Mouse (Mus musculus): ENCODE results near the gene Gns.

The Gns gene

GRCm38 (mm10) chr10:121429089-121429488 is 64.2 kb downstream of the Gns start:
- no peak for DNase-seq (ENCODE audit: extremely low spot score, low read depth, low spot score)

DNA sequence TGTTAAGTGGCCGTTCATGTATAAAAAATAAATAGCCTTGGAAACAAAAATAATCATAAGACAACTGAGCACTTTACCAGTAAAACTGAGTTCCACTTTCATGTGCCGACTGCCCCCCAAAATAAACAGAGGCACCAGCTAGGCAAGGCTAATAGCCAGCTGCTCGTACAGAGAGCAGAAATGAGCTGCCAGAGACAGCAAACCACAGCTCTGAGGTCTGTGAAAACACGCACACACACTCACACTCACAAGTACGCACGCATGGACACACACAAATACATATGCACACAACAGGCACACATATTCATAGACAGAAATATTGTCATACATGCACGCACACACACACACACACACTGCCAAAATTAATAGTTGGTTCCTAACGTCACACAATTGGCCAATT is 64.7 kb downstream of the Gns start:
- DNase-seq (ENCODE audit: extremely low spot score, low read depth, low spot score) = no peak

- DNase-seq (ENCODE audit: extremely low spot score, low read depth, low spot score) = no peak
Observed at GRCm38 (mm10) chr10:121429981-121430682, 65.2 kb downstream of the Gns start.

- no peak for DNase-seq (ENCODE audit: extremely low spot score, low read depth, low spot score)
Observed at GRCm38 (mm10) chr10:121430764-121431540, 66.1 kb downstream of the Gns start.

- DNase-seq (ENCODE audit: extremely low spot score, low read depth, low spot score) = no peak
Observed at GRCm38 (mm10) chr10:121432041-121432634, 67.2 kb downstream of the Gns start.

DNA sequence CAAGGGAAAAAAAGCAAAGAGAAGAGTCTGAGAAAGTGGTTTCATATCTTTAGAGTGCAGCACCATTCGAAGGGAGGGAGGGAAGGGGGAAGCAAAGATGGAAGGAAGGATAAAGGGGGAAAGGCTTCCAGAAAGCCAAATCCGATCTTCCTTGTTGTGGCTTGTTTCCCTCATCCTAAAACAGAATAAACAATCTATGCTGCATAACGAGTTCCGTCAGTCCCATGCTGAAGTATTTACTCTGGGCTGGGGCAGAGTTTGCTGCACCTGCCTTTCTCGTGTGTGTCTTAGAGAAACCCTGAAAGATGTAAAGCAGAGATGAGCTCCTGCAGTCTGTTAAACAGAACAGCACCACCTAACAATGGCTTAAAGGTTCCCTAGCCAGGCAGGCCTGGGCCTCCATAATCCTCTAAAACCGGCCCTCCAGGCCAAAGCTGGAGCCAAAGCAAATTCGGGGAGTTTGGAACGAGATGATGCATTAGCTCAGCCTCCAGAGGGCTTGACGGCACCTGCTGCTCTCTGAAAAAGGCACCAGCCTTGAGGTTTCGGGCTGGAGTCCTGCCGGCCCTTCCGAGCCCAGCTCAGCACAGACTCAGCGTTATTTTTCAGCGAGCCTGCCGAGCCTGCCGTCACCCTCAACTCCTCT is 67.9 kb downstream of the Gns start:
- no peak for DNase-seq (ENCODE audit: extremely low spot score, low read depth, low spot score)

DNA sequence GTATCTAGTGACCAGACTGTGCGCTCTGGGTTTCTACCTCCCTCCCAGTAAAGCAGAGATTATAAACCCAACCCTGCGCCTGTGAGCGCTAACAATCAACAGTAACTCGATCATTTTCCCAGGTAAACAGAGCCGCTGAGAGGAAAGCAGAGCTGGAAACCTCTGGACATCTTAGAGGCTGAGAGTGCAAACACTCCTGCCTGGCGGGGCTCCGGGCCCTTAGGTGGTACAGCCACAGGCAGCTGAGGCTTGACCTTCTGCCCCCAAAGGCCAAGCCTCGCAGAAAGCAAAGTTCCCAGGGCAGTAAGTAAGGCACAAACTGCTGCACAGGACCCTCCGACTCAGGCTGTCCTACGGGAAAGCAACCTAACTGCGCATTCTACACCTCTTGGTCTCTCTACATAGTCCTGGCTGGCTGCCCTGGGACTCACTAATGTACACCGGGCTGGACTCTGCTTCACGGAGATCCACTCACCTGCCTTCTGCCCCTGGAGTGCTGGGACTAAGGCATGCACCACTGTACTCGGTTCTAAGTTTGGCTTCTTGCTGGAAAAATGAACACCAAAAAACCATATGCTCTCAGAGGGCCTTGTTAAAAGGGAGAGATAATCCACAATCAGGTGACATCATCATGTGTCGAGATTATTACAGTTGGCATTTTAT is 69.7 kb downstream of the Gns start:
- DNase-seq (ENCODE audit: extremely low spot score, low read depth, low spot score) = no peak

DNA sequence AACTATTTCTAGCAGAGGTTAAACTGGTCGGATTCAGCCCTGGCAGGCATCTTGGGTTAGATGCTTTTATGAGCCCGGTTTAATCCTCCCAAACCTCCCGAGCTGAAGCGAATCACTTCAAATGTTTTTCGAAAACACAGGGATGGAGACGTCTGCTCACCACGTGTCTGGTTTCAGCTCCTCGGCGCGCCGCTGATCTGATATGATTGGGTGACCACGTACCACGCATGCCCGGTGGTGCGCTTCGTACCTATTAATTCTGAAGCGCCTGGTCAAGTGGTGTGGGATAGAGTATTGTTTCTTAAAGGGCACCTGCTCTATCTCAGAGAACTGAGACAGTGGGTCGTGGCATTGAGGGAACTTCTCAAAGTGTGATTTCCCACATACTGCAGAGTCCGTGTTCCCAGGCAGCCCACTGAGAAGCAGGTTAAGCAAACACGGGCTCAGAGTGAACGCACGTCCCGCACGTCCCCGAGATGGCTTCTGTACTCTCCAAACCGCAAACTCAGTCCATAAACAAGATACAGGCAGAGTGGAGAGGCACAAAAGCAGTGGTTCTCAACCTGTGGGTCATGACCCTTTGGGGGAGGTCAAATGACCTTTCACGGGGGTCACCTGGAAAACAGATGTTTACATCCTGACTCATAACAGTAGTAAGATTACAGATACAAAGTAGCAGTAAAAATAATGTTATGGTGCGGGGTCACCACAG is 70.8 kb downstream of the Gns start:
- no peak for DNase-seq (ENCODE audit: extremely low spot score, low read depth, low spot score)

DNA sequence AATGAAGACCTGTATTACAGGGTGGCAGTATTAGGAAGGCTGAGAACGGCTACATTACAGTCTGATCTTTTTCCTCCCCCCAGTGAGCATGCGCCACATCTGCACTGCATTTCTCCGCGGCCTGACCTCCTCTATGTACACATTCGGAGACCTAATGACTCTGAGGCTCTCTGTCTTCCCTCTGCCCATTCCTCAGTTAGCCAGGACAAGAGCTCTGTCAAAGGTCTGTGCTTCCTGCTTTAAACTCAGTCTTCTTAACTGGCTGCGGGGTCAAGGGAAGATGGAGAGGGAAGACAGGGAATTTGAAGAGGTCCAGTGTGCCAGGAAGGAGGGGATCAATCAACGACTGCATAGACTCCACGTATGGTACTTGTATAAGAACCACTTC is 71.4 kb downstream of the Gns start:
- no peak for DNase-seq (ENCODE audit: extremely low spot score, low read depth, low spot score)

DNA sequence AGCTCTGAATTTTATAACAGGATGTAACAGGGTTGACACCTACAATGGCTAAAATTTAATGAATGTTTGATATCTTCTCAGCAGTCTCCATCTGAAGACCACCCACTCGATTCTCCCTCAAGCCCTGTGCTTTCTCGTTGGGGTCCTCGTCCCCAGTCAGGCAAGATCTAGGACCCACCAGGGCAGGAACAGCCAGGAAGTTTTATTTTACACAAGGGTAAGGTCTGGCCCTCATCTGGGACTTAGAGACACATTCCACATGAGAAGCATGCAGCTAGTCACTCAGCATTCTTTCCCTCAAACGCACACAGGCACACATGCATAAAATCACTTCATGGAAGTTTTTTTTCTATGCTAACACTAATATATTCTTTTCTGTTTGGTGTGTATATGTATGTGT is 71.8 kb downstream of the Gns start:
- peak; percentile 44 for DNase-seq (ENCODE audit: extremely low spot score, low read depth, low spot score)

- DNase-seq (ENCODE audit: extremely low spot score, low read depth, low spot score) = no peak
Observed at GRCm38 (mm10) chr10:121438109-121438508, 73.2 kb downstream of the Gns start.

DNA sequence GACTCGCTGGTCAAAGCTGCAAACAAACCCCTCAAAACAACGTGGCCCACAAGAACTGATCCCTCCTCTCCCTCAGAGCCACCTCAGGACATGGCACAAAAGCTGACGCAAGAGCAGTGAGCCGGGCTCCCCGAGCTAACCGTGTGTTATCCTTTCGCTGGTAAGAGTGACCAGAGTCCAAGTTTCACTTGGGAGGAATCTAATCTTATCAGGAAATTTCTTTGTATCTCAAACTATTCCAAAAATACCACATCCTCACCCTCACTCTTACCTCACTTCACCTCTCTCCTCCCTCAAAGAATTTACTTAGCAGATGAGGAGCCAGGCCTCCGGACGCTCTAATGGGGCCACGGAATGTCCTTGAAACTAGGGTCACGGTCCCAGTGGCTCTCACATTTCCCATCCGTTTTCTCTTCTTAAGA is 74.4 kb downstream of the Gns start:
- no peak for DNase-seq (ENCODE audit: extremely low spot score, low read depth, low spot score)

DNA sequence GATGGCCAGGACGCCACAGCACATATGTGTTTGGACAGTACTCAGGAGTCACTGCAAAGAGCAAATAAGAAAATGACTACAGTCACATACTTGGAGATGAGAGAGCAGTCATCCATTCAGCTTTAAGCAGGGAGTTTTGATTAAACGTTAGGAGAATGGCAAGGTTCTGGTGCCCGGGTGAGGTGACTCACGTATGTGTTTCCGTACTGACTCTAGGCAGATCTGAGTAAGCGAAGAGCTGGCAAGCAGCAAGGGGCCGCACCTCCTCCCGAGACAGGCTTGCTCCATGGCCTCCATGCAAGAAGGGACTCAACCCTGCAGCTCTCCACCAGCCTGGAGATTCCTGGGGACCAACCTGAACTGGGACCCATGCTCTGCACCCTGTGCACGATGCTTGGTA is 78.9 kb downstream of the Gns start:
- DNase-seq (ENCODE audit: extremely low spot score, low read depth, low spot score) = no peak

DNA sequence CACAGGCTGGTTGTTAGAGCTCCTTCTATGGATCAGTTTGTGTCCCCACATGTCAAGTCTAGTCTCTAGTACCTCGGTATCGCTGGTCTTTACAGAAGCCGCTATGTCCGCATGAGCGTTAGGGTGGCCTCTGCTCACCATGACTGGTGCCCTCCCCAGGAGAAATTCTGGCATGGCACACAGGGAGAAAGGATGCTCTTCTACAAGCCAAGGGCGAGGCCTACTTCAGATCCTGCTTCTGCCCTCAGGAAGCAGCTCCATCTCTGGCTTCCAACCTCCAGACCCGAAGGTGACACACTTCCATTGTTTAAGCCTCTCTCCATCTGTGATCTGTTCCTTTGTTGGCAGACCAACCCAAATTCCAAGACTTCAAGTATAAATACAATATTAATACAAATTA is 79.3 kb downstream of the Gns start:
- no peak for DNase-seq (ENCODE audit: extremely low spot score, low read depth, low spot score)

- no peak for DNase-seq (ENCODE audit: extremely low spot score, low read depth, low spot score)
Observed at GRCm38 (mm10) chr10:121445808-121446207, 80.9 kb downstream of the Gns start.
